Mouse (Mus musculus): Measurements from ENCODE around the gene Rpl10a.

DNA sequence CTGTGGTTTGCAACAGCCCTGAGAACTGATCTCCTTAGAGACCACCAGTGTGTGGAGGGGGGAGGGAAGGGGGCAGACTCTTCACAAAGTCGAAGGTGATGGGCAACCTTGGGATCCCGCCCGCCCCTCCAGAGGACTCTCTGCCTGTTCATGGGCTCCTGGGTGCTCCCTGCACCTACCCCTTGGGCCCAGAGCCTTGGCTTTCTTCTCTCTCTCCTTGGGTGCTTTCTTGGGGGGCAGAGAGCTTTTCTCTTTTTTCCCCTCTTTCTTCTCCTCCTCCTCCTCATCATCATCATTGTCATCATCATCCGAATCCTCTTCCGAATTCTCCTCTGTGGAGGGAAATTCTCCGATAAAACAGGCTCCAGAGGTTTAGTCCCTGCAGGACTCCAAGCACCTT, 35.2 kb downstream of the Rpl10a start:
- TF ChIP-seq POLR2A (IDR thresholded peaks at IDR 0.05; ENCODE audit: borderline replicate concordance, control insufficient read depth, low read depth, low read length) (no peak), CTCF (IDR thresholded peaks at IDR 0.05; ENCODE audit: control insufficient read depth, insufficient read depth, low read length) (no peak)
